Mouse (Mus musculus): ENCODE measurements around the gene Fxr1. TPM values are rescaled to one million over a fixed set of nuclear protein-coding genes. Genes with fewer than 3 reads are reported as not detected.

Fxr1 gene
- 175 and 211 TPM in 2 replicates for polyA plus RNA-seq (2012; rRNA removed)

GRCm38 (mm10) chr3:34019540-34020381 lies at the start of gene Fxr1:
Gene Fxr1 (plus strand): TSS chr3:34019943.
- Histone ChIP-seq H3K36me3 (ENCODE audit: control insufficient read depth, insufficient read depth, low read length) (no peaks in the 10 kb centered on the region), H3K4me1 (ENCODE audit: control insufficient read depth, insufficient read depth, low read length) (no peaks in the 10 kb centered on the region), H3K27me3 (ENCODE audit: control insufficient read depth, insufficient read depth, low read length) (no peaks in the 10 kb centered on the region), H3K4me3 (ENCODE audit: control insufficient read depth, low read depth, low read length) (peak within 1 kb of the TSS; percentile 99), H3K27ac (ENCODE audit: control insufficient read depth, insufficient read depth, low read depth, low read length) (peak within 1 kb of the TSS; percentile 97)
- TF ChIP-seq CTCF (IDR thresholded peaks at IDR 0.05; ENCODE audit: control insufficient read depth, insufficient read depth, insufficient replicate concordance, low read depth, low read length) (no peak), POLR2A (IDR thresholded peaks at IDR 0.05; ENCODE audit: control insufficient read depth, low read depth, low read length) (peak; percentile 82)

- Histone ChIP-seq H3K4me1 (ENCODE audit: control insufficient read depth, insufficient read depth, low read length) (no peaks in the 10 kb centered on the region), H3K4me3 (ENCODE audit: control insufficient read depth, low read depth, low read length) (no peak overlapping the region), H3K36me3 (ENCODE audit: control insufficient read depth, insufficient read depth, low read length) (no peaks in the 10 kb centered on the region), H3K27me3 (ENCODE audit: control insufficient read depth, insufficient read depth, low read length) (no peaks in the 10 kb centered on the region), H3K27ac (ENCODE audit: control insufficient read depth, insufficient read depth, low read depth, low read length) (no peak overlapping the region)
- no peak for TF ChIP-seq POLR2A (IDR thresholded peaks at IDR 0.05; ENCODE audit: control insufficient read depth, low read depth, low read length)
These were observed 40.3 kb upstream of the Fxr1 start for GRCm38 (mm10) chr3:33979395-33979794.

- Histone ChIP-seq H3K27me3 (ENCODE audit: control insufficient read depth, insufficient read depth, low read length) (no peaks in the 10 kb centered on the region), H3K36me3 (ENCODE audit: control insufficient read depth, insufficient read depth, low read length) (no peaks in the 10 kb centered on the region), H3K4me1 (ENCODE audit: control insufficient read depth, insufficient read depth, low read length) (no peaks in the 10 kb centered on the region), H3K27ac (ENCODE audit: control insufficient read depth, insufficient read depth, low read depth, low read length) (no peak overlapping the region), H3K4me3 (ENCODE audit: control insufficient read depth, low read depth, low read length) (no peak overlapping the region)
- TF ChIP-seq CTCF (IDR thresholded peaks at IDR 0.05; ENCODE audit: control insufficient read depth, insufficient read depth, insufficient replicate concordance, low read depth, low read length) (no peak), POLR2A (IDR thresholded peaks at IDR 0.05; ENCODE audit: control insufficient read depth, low read depth, low read length) (no peak)
These were observed 37.0 kb upstream of the Fxr1 start for GRCm38 (mm10) chr3:33982746-33983145.

DNA sequence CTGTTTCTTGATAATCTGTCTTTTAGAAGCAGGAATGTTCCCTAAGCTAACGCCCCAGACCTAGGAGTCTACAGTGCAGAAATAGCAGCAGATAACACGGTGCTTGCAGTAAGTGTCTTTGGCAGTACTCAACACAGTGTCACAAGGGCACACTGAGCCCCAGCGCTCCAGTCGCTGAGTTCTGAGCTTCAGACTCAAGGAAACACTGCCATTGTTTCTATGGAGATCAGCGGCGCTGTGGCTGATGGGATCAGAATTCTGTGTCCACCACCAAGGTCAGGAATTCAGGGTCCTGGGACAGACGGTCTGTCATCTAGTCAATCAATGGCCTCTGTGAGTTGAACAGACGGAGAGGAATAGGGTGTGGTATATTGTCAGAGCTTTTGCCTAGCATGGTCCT lies 30.4 kb upstream of the Fxr1 start:
- Histone ChIP-seq H3K36me3 (ENCODE audit: control insufficient read depth, insufficient read depth, low read length) (no peaks in the 10 kb centered on the region), H3K27ac (ENCODE audit: control insufficient read depth, insufficient read depth, low read depth, low read length) (no peak overlapping the region), H3K27me3 (ENCODE audit: control insufficient read depth, insufficient read depth, low read length) (no peaks in the 10 kb centered on the region), H3K4me1 (ENCODE audit: control insufficient read depth, insufficient read depth, low read length) (peaks cover 3% of the 10 kb centered on the region), H3K4me3 (ENCODE audit: control insufficient read depth, low read depth, low read length) (no peak overlapping the region)
- no peak for TF ChIP-seq POLR2A (IDR thresholded peaks at IDR 0.05; ENCODE audit: control insufficient read depth, low read depth, low read length)
- no peak for TF ChIP-seq CTCF (IDR thresholded peaks at IDR 0.05; ENCODE audit: control insufficient read depth, insufficient read depth, insufficient replicate concordance, low read depth, low read length)

GRCm38 (mm10) chr3:33990451-33990850 lies 29.3 kb upstream of the Fxr1 start:
- TF ChIP-seq CTCF (IDR thresholded peaks at IDR 0.05; ENCODE audit: control insufficient read depth, insufficient read depth, insufficient replicate concordance, low read depth, low read length) (no peak), POLR2A (IDR thresholded peaks at IDR 0.05; ENCODE audit: control insufficient read depth, low read depth, low read length) (no peak)
- Histone ChIP-seq H3K4me3 (ENCODE audit: control insufficient read depth, low read depth, low read length) (no peak overlapping the region), H3K36me3 (ENCODE audit: control insufficient read depth, insufficient read depth, low read length) (no peaks in the 10 kb centered on the region), H3K27me3 (ENCODE audit: control insufficient read depth, insufficient read depth, low read length) (no peaks in the 10 kb centered on the region), H3K27ac (ENCODE audit: control insufficient read depth, insufficient read depth, low read depth, low read length) (no peak overlapping the region), H3K4me1 (ENCODE audit: control insufficient read depth, insufficient read depth, low read length) (peaks cover 3% of the 10 kb centered on the region)

GRCm38 (mm10) chr3:33990921-33991320 lies 28.8 kb upstream of the Fxr1 start:
- no peak overlapping the region for H3K4me3 ChIP-seq (ENCODE audit: control insufficient read depth, low read depth, low read length)
- TF ChIP-seq POLR2A (IDR thresholded peaks at IDR 0.05; ENCODE audit: control insufficient read depth, low read depth, low read length), result no peak
- no peak for TF ChIP-seq CTCF (IDR thresholded peaks at IDR 0.05; ENCODE audit: control insufficient read depth, insufficient read depth, insufficient replicate concordance, low read depth, low read length)
- no peaks in the 10 kb centered on the region for H3K36me3 ChIP-seq (ENCODE audit: control insufficient read depth, insufficient read depth, low read length)
- no peak overlapping the region for H3K27ac ChIP-seq (ENCODE audit: control insufficient read depth, insufficient read depth, low read depth, low read length)
- H3K4me1 ChIP-seq (ENCODE audit: control insufficient read depth, insufficient read depth, low read length), result peaks cover 3% of the 10 kb centered on the region
- no peaks in the 10 kb centered on the region for H3K27me3 ChIP-seq (ENCODE audit: control insufficient read depth, insufficient read depth, low read length)

DNA sequence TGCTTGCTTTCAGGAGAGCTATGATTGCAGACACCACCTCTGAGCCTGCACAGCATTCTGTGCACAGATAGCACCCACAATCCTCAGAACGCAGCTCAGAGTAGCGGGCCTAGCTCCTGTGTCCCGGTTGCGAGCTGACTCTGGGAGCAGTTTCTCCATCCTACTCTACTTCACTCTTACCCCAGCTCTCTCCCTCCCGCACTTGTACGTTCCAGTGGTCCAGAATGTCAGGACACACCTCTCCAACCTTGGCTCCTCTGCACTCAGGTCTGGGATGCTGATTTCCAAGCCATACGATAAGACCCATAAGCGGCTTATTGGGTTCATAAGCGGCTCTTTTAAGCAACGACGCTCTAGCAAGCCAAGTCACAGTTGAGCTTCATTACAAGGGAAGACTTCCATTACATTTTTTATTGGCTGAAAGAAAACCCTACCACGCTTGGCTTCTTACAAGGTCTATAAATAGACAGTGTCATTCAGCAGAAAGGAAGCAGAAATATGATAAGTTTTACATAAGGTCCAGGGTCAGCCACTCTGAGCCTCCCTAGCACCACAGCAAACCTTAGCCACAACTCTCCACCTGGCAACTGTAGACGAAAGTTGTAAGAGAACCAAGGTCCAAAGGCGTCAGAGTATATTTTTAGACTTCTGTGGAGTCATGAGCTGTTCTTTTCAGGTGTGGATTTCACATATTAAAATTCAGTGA lies 26.2 kb upstream of the Fxr1 start:
- H3K4me1 ChIP-seq (ENCODE audit: control insufficient read depth, insufficient read depth, low read length), result peaks cover 3% of the 10 kb centered on the region
- TF ChIP-seq POLR2A (IDR thresholded peaks at IDR 0.05; ENCODE audit: control insufficient read depth, low read depth, low read length), result no peak
- no peak for TF ChIP-seq CTCF (IDR thresholded peaks at IDR 0.05; ENCODE audit: control insufficient read depth, insufficient read depth, insufficient replicate concordance, low read depth, low read length)
- H3K4me3 ChIP-seq (ENCODE audit: control insufficient read depth, low read depth, low read length), result no peak overlapping the region
- no peak overlapping the region for H3K27ac ChIP-seq (ENCODE audit: control insufficient read depth, insufficient read depth, low read depth, low read length)
- H3K27me3 ChIP-seq (ENCODE audit: control insufficient read depth, insufficient read depth, low read length), result no peaks in the 10 kb centered on the region
- H3K36me3 ChIP-seq (ENCODE audit: control insufficient read depth, insufficient read depth, low read length), result no peaks in the 10 kb centered on the region

Measured in testis, adult 2 months (tissue).